Mouse (Mus musculus) limb, embryonic 15.5 days (tissue): ENCODE results near the gene Lhx9. TPM values are rescaled to one million over a fixed set of nuclear protein-coding genes. Genes with fewer than 3 reads are reported as not detected.

Experiments
- ATAC-seq: fragments of 200-750 bp; cut with Nextera tagmentation; 2 replicates; pipeline ENCODE4 v1.8.0; 2017; ENCODE audit warnings: low read depth, moderate TSS enrichment; ENCODE audit not compliant: insufficient number of reproducible peaks, low FRiP score, low TSS enrichment
- H3K27ac ChIP-seq: fragments of 300-500 bp; sonication (generic); 2 replicates; pipeline ENCODE4 v1.5.1; 2015; ENCODE audit warnings: moderate library complexity, mild to moderate bottlenecking, inconsistent platforms
- H3K27me3 ChIP-seq: fragments of 300-500 bp; sonication (generic); 2 replicates; pipeline ENCODE4 v1.6.1; 2015; ENCODE audit warnings: inconsistent platforms
- H3K36me3 ChIP-seq: fragments of 300-500 bp; sonication (generic); 2 replicates; pipeline ENCODE4 v1.6.1; 2015; ENCODE audit warnings: inconsistent platforms
- H3K4me1 ChIP-seq: fragments of 300-500 bp; sonication (generic); 2 replicates; pipeline ENCODE4 v1.6.1; 2015; ENCODE audit warnings: inconsistent platforms
- H3K4me2 ChIP-seq: fragments of 300-500 bp; sonication (generic); 2 replicates; pipeline ENCODE4 v1.6.1; 2015; ENCODE audit warnings: mild to moderate bottlenecking, inconsistent platforms
- H3K4me3 ChIP-seq: fragments of 300-500 bp; sonication (generic); 2 replicates; pipeline ENCODE4 v1.5.1; 2015; ENCODE audit warnings: mild to moderate bottlenecking, inconsistent platforms
- H3K9ac ChIP-seq: fragments of 300-500 bp; sonication (generic); 2 replicates; pipeline ENCODE4 v1.6.1; 2015; ENCODE audit warnings: inconsistent platforms
- H3K9me3 ChIP-seq: fragments of 300-500 bp; sonication (generic); 2 replicates; pipeline ENCODE4 v1.6.1; 2016; ENCODE audit warnings: inconsistent platforms
- WGBS: fragments of 180-500 bp; shearing (Covaris S2); methylation state at CpG from one replicate; pipeline ENCODE4 v1.1.7; 2015; 5-methylcytosine and 5-hydroxymethylcytosine counted together
- polyA plus RNA-seq: library from polyadenylated mRNA; unstranded; fragments of >200 nt; fragmentation: Nextera tagmentation; extraction: Ambion mirVana; gene quantifications from 2 replicates; pipeline ENCODE4 v1.2.1, GENCODE M21; 2015

Lhx9 gene
- polyA plus RNA-seq, 1 experiment from 2014 or later, result 11.7 TPM

GRCm38 (mm10) chr1:138846131-138846530 lies 2.2 kb downstream of the Lhx9 start:
- no peak overlapping the region for H3K9ac ChIP-seq
- 23% methylated on average over 12 of the region's 12 CpGs for WGBS
- H3K4me1 ChIP-seq, result peaks cover 43% of the 10 kb centered on the region
- H3K4me3 ChIP-seq, result 0 out of 2 replicates have a peak overlapping the region, but pooled peaks have one; percentile 34
- peaks cover 1% of the 10 kb centered on the region; the same call in 1 of the 2 replicates for H3K36me3 ChIP-seq
- peaks cover 57% of the 10 kb centered on the region for H3K27me3 ChIP-seq
- no peak overlapping the region for H3K27ac ChIP-seq
- no peak overlapping the region for H3K4me2 ChIP-seq
- ATAC-seq, result no peak
- H3K9me3 ChIP-seq, result no peaks in the 10 kb centered on the region

DNA sequence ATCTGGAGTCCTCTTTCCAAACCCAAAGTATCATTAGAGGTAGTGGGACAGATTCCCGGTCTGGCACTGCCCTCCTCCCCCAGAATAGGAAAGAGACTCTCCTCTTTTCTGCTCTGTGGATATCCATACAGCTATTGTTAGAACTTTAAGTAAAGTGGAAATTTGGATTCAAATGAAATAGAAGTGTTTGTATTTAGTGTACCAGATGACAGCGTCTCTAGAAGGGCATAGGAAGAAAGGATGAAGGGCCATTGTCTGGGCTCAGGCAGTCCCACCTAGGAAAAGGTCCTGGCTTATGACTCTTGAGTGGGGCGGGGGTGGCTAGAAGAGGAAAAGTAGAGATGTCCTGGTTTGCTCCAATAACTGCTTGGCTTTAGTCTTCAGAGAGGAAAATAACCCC lies 2.9 kb downstream of the Lhx9 start:
- Histone ChIP-seq H3K9ac (no peak overlapping the region), H3K4me2 (no peak overlapping the region), H3K27ac (no peak overlapping the region), H3K36me3 (no peaks in the 10 kb centered on the region), H3K27me3 (peaks cover 50% of the 10 kb centered on the region), H3K9me3 (no peaks in the 10 kb centered on the region), H3K4me1 (peaks cover 44% of the 10 kb centered on the region), H3K4me3 (no peak overlapping the region)
- 40% methylated on average over 3 of the region's 3 CpGs for WGBS
- no peak for ATAC-seq

DNA sequence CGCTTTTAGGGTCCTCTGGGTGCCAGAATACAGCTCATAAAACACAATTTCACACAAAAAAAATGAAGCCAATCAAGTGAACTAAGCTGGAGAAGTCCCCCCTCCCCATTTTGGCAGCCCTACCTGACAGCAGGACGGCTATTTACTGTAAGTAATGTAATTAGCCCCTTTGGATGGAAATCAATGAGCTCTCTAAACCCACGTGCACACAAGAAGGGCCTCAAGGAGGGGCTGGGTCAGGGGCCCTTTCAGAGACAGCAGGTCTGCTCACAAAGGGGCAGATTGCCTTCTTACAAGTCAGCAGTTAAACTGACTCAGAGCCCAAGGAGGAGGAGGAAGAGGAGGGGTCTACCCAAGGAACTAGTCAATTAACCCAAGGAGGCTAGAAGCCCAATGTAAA lies 4.2 kb downstream of the Lhx9 start:
- 14% methylated on average over 3 of the region's 3 CpGs for WGBS
- Histone ChIP-seq H3K9me3 (no peaks in the 10 kb centered on the region), H3K36me3 (no peaks in the 10 kb centered on the region), H3K4me1 (peaks cover 52% of the 10 kb centered on the region), H3K27ac (no peak overlapping the region), H3K4me2 (peak overlapping the region; percentile 68), H3K9ac (no peak overlapping the region), H3K27me3 (peaks cover 56% of the 10 kb centered on the region), H3K4me3 (peak overlapping the region; percentile 45; the same call in 1 of the 2 replicates)
- no peak for ATAC-seq

DNA sequence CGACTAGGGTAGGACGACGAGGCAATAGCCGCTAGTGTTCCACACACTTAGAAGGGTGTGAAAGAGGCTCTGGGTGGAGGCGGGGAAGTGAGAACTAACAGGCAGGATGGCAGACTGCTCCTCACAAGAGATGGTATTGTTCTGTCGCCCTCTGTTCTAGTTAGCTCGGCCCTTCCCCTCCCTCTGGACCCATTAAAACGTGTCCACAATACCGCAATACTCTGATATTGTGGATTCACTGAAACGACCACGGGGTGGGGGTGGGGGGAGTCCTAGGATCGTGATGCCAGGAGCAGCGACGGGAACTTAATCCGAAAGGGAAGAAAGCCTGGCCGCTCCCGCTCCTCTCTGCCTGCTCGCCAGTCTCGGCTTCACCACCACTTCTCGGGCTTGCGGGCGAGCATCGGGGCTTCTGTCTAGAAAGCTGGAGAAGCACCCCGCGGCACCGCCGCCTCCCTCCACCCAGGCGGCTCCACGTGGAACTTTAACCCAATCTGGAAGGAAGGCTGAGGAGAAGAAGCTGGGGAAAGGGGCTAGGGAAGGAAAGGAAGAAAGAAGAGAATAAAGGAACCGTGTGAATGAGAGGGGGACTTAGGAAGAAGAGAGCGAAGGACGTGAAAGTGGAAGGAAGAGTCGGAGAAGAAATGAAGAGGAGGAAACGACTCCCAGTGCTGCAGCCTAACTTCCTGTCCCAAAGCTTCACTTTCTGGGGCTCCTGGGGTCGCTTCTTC lies 4.9 kb downstream of the Lhx9 start:
- WGBS, result 1% methylated on average over 35 of the region's 35 CpGs
- Histone ChIP-seq H3K9me3 (no peaks in the 10 kb centered on the region), H3K36me3 (no peaks in the 10 kb centered on the region), H3K4me1 (peaks cover 46% of the 10 kb centered on the region), H3K27me3 (peaks cover 52% of the 10 kb centered on the region), H3K27ac (peak overlapping the region; percentile 54; the same call in 1 of the 2 replicates), H3K4me3 (peak overlapping the region; percentile 45), H3K4me2 (peak overlapping the region; percentile 68), H3K9ac (peak overlapping the region; percentile 35; the same call in 1 of the 2 replicates)
- no peak for ATAC-seq

- Histone ChIP-seq H3K9ac (no peak overlapping the region), H3K27ac (peak overlapping the region; percentile 65; the same call in 1 of the 2 replicates), H3K27me3 (peaks cover 52% of the 10 kb centered on the region), H3K4me3 (peak overlapping the region; percentile 51), H3K4me2 (peak overlapping the region; percentile 68), H3K36me3 (no peaks in the 10 kb centered on the region), H3K9me3 (no peaks in the 10 kb centered on the region), H3K4me1 (peaks cover 46% of the 10 kb centered on the region)
- WGBS, result 4% methylated on average over 10 of the region's 10 CpGs
- ATAC-seq, result no peak
These were observed 5.6 kb downstream of the Lhx9 start for GRCm38 (mm10) chr1:138842756-138843155.

DNA sequence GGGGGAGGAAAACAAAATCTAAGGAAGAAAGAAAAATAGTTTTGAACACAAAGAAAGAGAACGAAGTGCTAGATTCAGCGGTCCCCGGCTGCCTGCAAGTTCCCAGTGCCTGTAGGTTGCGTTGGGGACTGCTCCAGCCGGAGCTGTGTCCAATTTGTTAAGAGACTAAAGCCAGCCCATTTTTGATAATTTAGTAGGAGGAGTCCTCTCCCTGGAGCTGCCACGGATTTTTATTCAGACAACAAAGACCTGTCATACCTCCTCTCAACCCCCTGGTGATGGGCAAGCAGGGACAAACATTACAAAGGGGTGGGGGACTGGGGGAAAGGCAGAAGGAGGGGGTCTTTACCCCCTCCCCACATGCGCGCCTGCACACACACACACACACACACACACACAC lies 6.1 kb downstream of the Lhx9 start:
- H3K36me3 ChIP-seq, result no peaks in the 10 kb centered on the region
- WGBS, result 1% methylated on average over 8 of the region's 8 CpGs
- peaks cover 47% of the 10 kb centered on the region for H3K4me1 ChIP-seq
- peak overlapping the region; percentile 65 for H3K27ac ChIP-seq
- no peak overlapping the region for H3K9ac ChIP-seq
- H3K4me2 ChIP-seq, result peak overlapping the region; percentile 68
- peaks cover 54% of the 10 kb centered on the region for H3K27me3 ChIP-seq
- H3K9me3 ChIP-seq, result no peaks in the 10 kb centered on the region
- ATAC-seq, result peak; percentile 31; the same call in 1 of the 2 replicates
- peak overlapping the region; percentile 51 for H3K4me3 ChIP-seq

GRCm38 (mm10) chr1:138841306-138842095 lies 6.9 kb downstream of the Lhx9 start:
- peak overlapping the region; percentile 51 for H3K4me3 ChIP-seq
- peak overlapping the region; percentile 47; the same call in 1 of the 2 replicates for H3K9ac ChIP-seq
- H3K4me1 ChIP-seq, result peaks cover 44% of the 10 kb centered on the region
- under 1% methylated on average over 54 of the region's 54 CpGs for WGBS
- no peak for ATAC-seq
- no peaks in the 10 kb centered on the region for H3K9me3 ChIP-seq
- peak overlapping the region; percentile 65 for H3K27ac ChIP-seq
- peak overlapping the region; percentile 68 for H3K4me2 ChIP-seq
- H3K27me3 ChIP-seq, result peaks cover 56% of the 10 kb centered on the region
- H3K36me3 ChIP-seq, result no peaks in the 10 kb centered on the region

GRCm38 (mm10) chr1:138840440-138841305 lies 7.7 kb downstream of the Lhx9 start:
- no peaks in the 10 kb centered on the region for H3K36me3 ChIP-seq
- peaks cover 54% of the 10 kb centered on the region for H3K27me3 ChIP-seq
- 6% methylated on average over 25 of the region's 25 CpGs for WGBS
- H3K4me3 ChIP-seq, result peak overlapping the region; percentile 51
- no peaks in the 10 kb centered on the region for H3K9me3 ChIP-seq
- peak overlapping the region; percentile 68 for H3K4me2 ChIP-seq
- no peak for ATAC-seq
- H3K27ac ChIP-seq, result peak overlapping the region; percentile 65; the same call in 1 of the 2 replicates
- H3K9ac ChIP-seq, result no peak overlapping the region; the same call in 1 of the 2 replicates
- peaks cover 44% of the 10 kb centered on the region for H3K4me1 ChIP-seq

DNA sequence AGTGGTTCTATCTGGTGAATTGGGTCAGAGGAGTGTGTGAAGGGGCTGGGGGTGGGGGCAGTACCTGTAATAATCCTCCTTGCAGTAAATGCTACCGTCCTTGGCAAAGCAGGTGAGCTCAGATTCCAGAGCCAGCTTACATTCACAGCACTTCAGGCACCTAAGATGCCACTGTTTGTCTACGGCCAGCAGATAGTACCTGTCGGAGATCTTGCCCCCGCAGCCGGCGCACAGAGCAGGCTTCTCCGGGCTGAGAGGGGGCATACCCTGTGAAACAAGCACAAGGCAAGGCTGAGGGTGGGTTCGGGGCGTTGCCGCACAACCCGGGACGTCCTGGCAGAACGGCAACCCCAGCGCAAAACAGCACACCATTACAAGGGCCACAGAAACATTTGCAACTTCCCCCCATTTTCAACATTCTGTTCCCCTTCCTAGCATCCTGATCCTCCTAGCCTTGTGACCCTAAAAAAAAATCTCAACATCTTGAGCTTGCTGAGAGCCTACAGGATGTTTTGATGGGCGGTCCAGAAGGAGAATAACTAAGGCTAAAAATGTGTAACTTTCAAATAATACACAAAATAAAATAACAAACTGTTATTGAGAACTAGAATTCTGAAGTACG lies 8.5 kb downstream of the Lhx9 start:
- peak overlapping the region; percentile 68 for H3K4me2 ChIP-seq
- 0 out of 2 replicates have a peak overlapping the region, but pooled peaks have one; percentile 17 for H3K9ac ChIP-seq
- H3K27ac ChIP-seq, result no peak overlapping the region
- H3K9me3 ChIP-seq, result no peaks in the 10 kb centered on the region
- H3K4me3 ChIP-seq, result peak overlapping the region; percentile 51
- H3K27me3 ChIP-seq, result peaks cover 51% of the 10 kb centered on the region
- H3K36me3 ChIP-seq, result no peaks in the 10 kb centered on the region
- H3K4me1 ChIP-seq, result peaks cover 44% of the 10 kb centered on the region
- 12% methylated on average over 16 of the region's 16 CpGs for WGBS
- no peak for ATAC-seq

GRCm38 (mm10) chr1:138839291-138839690 lies 9.1 kb downstream of the Lhx9 start:
- no peak for ATAC-seq
- Histone ChIP-seq H3K9ac (no peak overlapping the region), H3K9me3 (no peaks in the 10 kb centered on the region), H3K27me3 (peaks cover 47% of the 10 kb centered on the region), H3K4me1 (peaks cover 43% of the 10 kb centered on the region), H3K4me2 (peak overlapping the region; percentile 68; the same call in 1 of the 2 replicates), H3K36me3 (no peaks in the 10 kb centered on the region), H3K27ac (no peak overlapping the region), H3K4me3 (peak overlapping the region; percentile 51)
- WGBS, result 38% methylated on average over 2 of the region's 2 CpGs
